Mouse (Mus musculus): ENCODE results near the gene Foxf1. TPM values are rescaled to one million over a fixed set of nuclear protein-coding genes. Genes with fewer than 3 reads are reported as not detected.

The Foxf1 gene
- polyA plus RNA-seq, 1 experiment, result 194 TPM

- 2% methylated on average over 36 of the region's 36 CpGs for WGBS
- DNase-seq, result peak; percentile 40
- H3K4me1 ChIP-seq (ENCODE audit: control insufficient read depth, insufficient read depth, low read length), result peaks cover 4% of the 10 kb centered on the region
- TF ChIP-seq POLR2A (IDR thresholded peaks at IDR 0.05; ENCODE audit: borderline replicate concordance, extremely low read depth, low read depth, low read length) (0 out of 2 replicates have a peak, but pooled peaks have one; percentile 14), CTCF (IDR thresholded peaks at IDR 0.05; ENCODE audit: insufficient read depth, low read length) (peak; percentile 40)
- H3K4me3 ChIP-seq (replicated peaks; ENCODE audit: extremely low read depth, low read depth, low read length), result no peak overlapping the region
Observed at GRCm38 (mm10) chr8:121125311-121125876, 41.2 kb downstream of the Foxf1 start.

GRCm38 (mm10) chr8:121126191-121126590, 42.0 kb downstream of the Foxf1 start:
- 20% methylated on average over 6 of the region's 6 CpGs for WGBS
- TF ChIP-seq CTCF (IDR thresholded peaks at IDR 0.05; ENCODE audit: insufficient read depth, low read length) (no peak), POLR2A (IDR thresholded peaks at IDR 0.05; ENCODE audit: borderline replicate concordance, extremely low read depth, low read depth, low read length) (no peak)
- Histone ChIP-seq H3K4me3 (replicated peaks; ENCODE audit: extremely low read depth, low read depth, low read length) (no peak overlapping the region), H3K4me1 (ENCODE audit: control insufficient read depth, insufficient read depth, low read length) (peaks cover 4% of the 10 kb centered on the region)
- DNase-seq, result no peak

- no peak for DNase-seq
- Histone ChIP-seq H3K4me1 (ENCODE audit: control insufficient read depth, insufficient read depth, low read length) (peaks cover 4% of the 10 kb centered on the region), H3K4me3 (replicated peaks; ENCODE audit: extremely low read depth, low read depth, low read length) (no peak overlapping the region)
- 25% methylated on average over 5 of the region's 6 CpGs for WGBS
- TF ChIP-seq POLR2A (IDR thresholded peaks at IDR 0.05; ENCODE audit: borderline replicate concordance, extremely low read depth, low read depth, low read length) (no peak), CTCF (IDR thresholded peaks at IDR 0.05; ENCODE audit: insufficient read depth, low read length) (no peak)
Observed at GRCm38 (mm10) chr8:121126694-121127093, 42.5 kb downstream of the Foxf1 start.

GRCm38 (mm10) chr8:121127291-121127701, 43.1 kb downstream of the Foxf1 start:
- H3K4me1 ChIP-seq (ENCODE audit: control insufficient read depth, insufficient read depth, low read length), result peaks cover 4% of the 10 kb centered on the region
- no peak overlapping the region for H3K4me3 ChIP-seq (replicated peaks; ENCODE audit: extremely low read depth, low read depth, low read length)
- TF ChIP-seq POLR2A (IDR thresholded peaks at IDR 0.05; ENCODE audit: borderline replicate concordance, extremely low read depth, low read depth, low read length), result no peak
- no peak for TF ChIP-seq CTCF (IDR thresholded peaks at IDR 0.05; ENCODE audit: insufficient read depth, low read length)
- WGBS, result 8% methylated on average over 11 of the region's 11 CpGs
- DNase-seq, result no peak

- WGBS, result 5% methylated on average over 43 of the region's 43 CpGs
- DNase-seq, result no peak
- H3K4me1 ChIP-seq (ENCODE audit: control insufficient read depth, insufficient read depth, low read length), result peaks cover 4% of the 10 kb centered on the region
- peak within 1 kb of the TSS; percentile 6 for H3K4me3 ChIP-seq (replicated peaks; ENCODE audit: extremely low read depth, low read depth, low read length)
- TF ChIP-seq CTCF (IDR thresholded peaks at IDR 0.05; ENCODE audit: insufficient read depth, low read length) (no peak), POLR2A (IDR thresholded peaks at IDR 0.05; ENCODE audit: borderline replicate concordance, extremely low read depth, low read depth, low read length) (no peak)
Observed at GRCm38 (mm10) chr8:121127756-121128375, 43.7 kb downstream of the Foxf1 start, which contains the start of gene Foxl1. Gene Foxl1, plus strand, starts transcription at chr8:121127940.

- no peak for DNase-seq
- Histone ChIP-seq H3K4me3 (replicated peaks; ENCODE audit: extremely low read depth, low read depth, low read length) (no peak overlapping the region), H3K4me1 (ENCODE audit: control insufficient read depth, insufficient read depth, low read length) (peaks cover 4% of the 10 kb centered on the region)
- 7% methylated on average over 55 of the region's 55 CpGs for WGBS
- TF ChIP-seq CTCF (IDR thresholded peaks at IDR 0.05; ENCODE audit: insufficient read depth, low read length) (no peak), POLR2A (IDR thresholded peaks at IDR 0.05; ENCODE audit: borderline replicate concordance, extremely low read depth, low read depth, low read length) (no peak)
Observed at GRCm38 (mm10) chr8:121128531-121129264, 44.5 kb downstream of the Foxf1 start.

GRCm38 (mm10) chr8:121129265-121129940, 45.2 kb downstream of the Foxf1 start:
- WGBS, result 39% methylated on average over 16 of the region's 16 CpGs
- peaks cover 4% of the 10 kb centered on the region for H3K4me1 ChIP-seq (ENCODE audit: control insufficient read depth, insufficient read depth, low read length)
- TF ChIP-seq CTCF (IDR thresholded peaks at IDR 0.05; ENCODE audit: insufficient read depth, low read length) (no peak), POLR2A (IDR thresholded peaks at IDR 0.05; ENCODE audit: borderline replicate concordance, extremely low read depth, low read depth, low read length) (no peak)
- no peak for DNase-seq
- no peak overlapping the region for H3K4me3 ChIP-seq (replicated peaks; ENCODE audit: extremely low read depth, low read depth, low read length)

GRCm38 (mm10) chr8:121130522-121130921, 46.3 kb downstream of the Foxf1 start:
- peak; percentile 29; the same call in 1 of the 2 replicates for TF ChIP-seq CTCF (IDR thresholded peaks at IDR 0.05; ENCODE audit: insufficient read depth, low read length)
- TF ChIP-seq POLR2A (IDR thresholded peaks at IDR 0.05; ENCODE audit: borderline replicate concordance, extremely low read depth, low read depth, low read length), result no peak
- DNase-seq, result no peak
- peaks cover 4% of the 10 kb centered on the region for H3K4me1 ChIP-seq (ENCODE audit: control insufficient read depth, insufficient read depth, low read length)
- H3K4me3 ChIP-seq (replicated peaks; ENCODE audit: extremely low read depth, low read depth, low read length), result no peak overlapping the region
- 38% methylated on average over 5 of the region's 5 CpGs for WGBS

- H3K4me3 ChIP-seq (replicated peaks; ENCODE audit: extremely low read depth, low read depth, low read length), result no peak overlapping the region
- peaks cover 2% of the 10 kb centered on the region for H3K4me1 ChIP-seq (ENCODE audit: control insufficient read depth, insufficient read depth, low read length)
- DNase-seq, result no peak
- 81% methylated on average over 5 of the region's 5 CpGs for WGBS
- TF ChIP-seq POLR2A (IDR thresholded peaks at IDR 0.05; ENCODE audit: borderline replicate concordance, extremely low read depth, low read depth, low read length) (no peak), CTCF (IDR thresholded peaks at IDR 0.05; ENCODE audit: insufficient read depth, low read length) (no peak)
Observed at GRCm38 (mm10) chr8:121132961-121133513, 48.9 kb downstream of the Foxf1 start.

Measured in lung, adult 2 months (tissue).